Mouse (Mus musculus) intestine, postnatal 0 days (tissue): ENCODE results near the gene Riox1. TPM values are rescaled to one million over a fixed set of nuclear protein-coding genes. Genes with fewer than 3 reads are reported as not detected.

Experiments used
- ATAC-seq: fragments of 200-750 bp; cut with Nextera tagmentation; 2 replicates; pipeline ENCODE4 v1.8.0; 2017; ENCODE audit warnings: mild to moderate bottlenecking, moderate TSS enrichment, moderate library complexity
- H3K27ac ChIP-seq: fragments of 300-500 bp; sonication (generic); 2 replicates; pipeline ENCODE4 v1.5.1; 2014; ENCODE audit warnings: mild to moderate bottlenecking, low read depth, low read length, moderate library complexity
- H3K27me3 ChIP-seq: fragments of 300-500 bp; sonication (generic); replicated peaks from 2 replicates; pipeline ENCODE4 v1.6.1; 2014; ENCODE audit warnings: low read length, mixed read lengths; ENCODE audit not compliant: control insufficient read depth, insufficient read depth
- H3K36me3 ChIP-seq: fragments of 300-500 bp; sonication (generic); 2 replicates; pipeline ENCODE4 v1.6.1; 2014; ENCODE audit warnings: mild to moderate bottlenecking, moderate library complexity; ENCODE audit not compliant: control insufficient read depth, insufficient read depth
- H3K4me1 ChIP-seq: fragments of 300-500 bp; sonication (generic); replicated peaks from 2 replicates; pipeline ENCODE4 v1.6.1; 2014; ENCODE audit warnings: antibody characterized with exemption, low read length, mixed read lengths; ENCODE audit not compliant: control insufficient read depth, insufficient read depth
- H3K4me2 ChIP-seq: fragments of 300-500 bp; sonication (generic); replicated peaks from 2 replicates; pipeline ENCODE4 v1.6.1; 2014; ENCODE audit warnings: low read depth, mild to moderate bottlenecking, moderate library complexity
- H3K4me3 ChIP-seq: fragments of 300-500 bp; sonication (generic); 2 replicates; pipeline ENCODE4 v1.5.1; 2014; ENCODE audit warnings: low read depth, low read length
- H3K9ac ChIP-seq: fragments of 300-500 bp; sonication (generic); 2 replicates; pipeline ENCODE4 v1.6.1; 2014; ENCODE audit warnings: mild to moderate bottlenecking, low read depth, low read length
- H3K9me3 ChIP-seq: fragments of 300-500 bp; sonication (generic); 2 replicates; pipeline ENCODE4 v1.6.1; 2016; ENCODE audit warnings: mixed run types; ENCODE audit not compliant: control insufficient read depth
- CTCF ChIP-seq: sonication (generic); IDR thresholded peaks from 2 replicates; pipeline ENCODE4 v1.5.1; 2016; ENCODE audit warnings: low read depth, mild to moderate bottlenecking, control low read depth, antibody characterized with exemption, moderate library complexity
- WGBS: fragments of 180-500 bp; shearing (Covaris S2); extraction: QIAGEN DNeasy Blood & Tissue Kit; methylation state at CpG from one replicate; pipeline ENCODE4 v1.1.7; 2014; 5-methylcytosine and 5-hydroxymethylcytosine counted together
- polyA plus RNA-seq: library from polyadenylated mRNA; unstranded; fragments of >200 nt; fragmentation: Nextera tagmentation; extraction: Ambion mirVana; gene quantifications from 2 replicates; pipeline ENCODE4 v1.2.1, GENCODE M21; 2015

Gene Riox1
- polyA plus RNA-seq, result 11.4 and 12.4 TPM in 2 replicates

DNA sequence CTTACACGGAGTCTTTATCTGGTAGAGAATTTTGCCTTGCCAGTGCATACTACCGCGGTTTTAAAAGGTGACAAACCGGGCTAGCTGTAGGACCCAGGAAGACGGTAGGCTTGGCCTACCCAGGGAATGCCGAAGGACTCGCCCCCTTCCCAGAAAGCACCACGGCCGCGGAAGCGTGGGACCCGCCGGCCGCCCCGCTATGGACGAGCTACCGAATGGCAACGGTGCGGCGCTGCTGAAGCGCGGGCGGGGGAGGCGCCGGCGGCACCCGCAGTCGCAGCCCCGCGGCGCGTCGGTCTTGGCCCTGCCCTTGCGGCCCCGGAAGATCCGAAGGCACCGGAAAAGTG lies at the start of gene Riox1:
Gene Riox1, plus strand, starts transcription at position 116 of the 347 bp plus-strand sequence.
- Histone ChIP-seq H3K4me3 (peak within 1 kb of the TSS; percentile 82), H3K9ac (peak within 1 kb of the TSS; percentile 82), H3K9me3 (no peaks in the 10 kb centered on the region), H3K36me3 (no peaks in the 10 kb centered on the region), H3K4me2 (peak within 1 kb of the TSS; percentile 96), H3K27me3 (no peaks in the 10 kb centered on the region), H3K27ac (peak within 1 kb of the TSS; percentile 90), H3K4me1 (0 out of 2 replicates have a peak, but pooled peaks cover 3% of the 10 kb centered on the region)
- ATAC-seq, result peak; percentile 88
- WGBS, result under 1% methylated on average over 37 of the region's 37 CpGs
- no peak for TF ChIP-seq CTCF

DNA sequence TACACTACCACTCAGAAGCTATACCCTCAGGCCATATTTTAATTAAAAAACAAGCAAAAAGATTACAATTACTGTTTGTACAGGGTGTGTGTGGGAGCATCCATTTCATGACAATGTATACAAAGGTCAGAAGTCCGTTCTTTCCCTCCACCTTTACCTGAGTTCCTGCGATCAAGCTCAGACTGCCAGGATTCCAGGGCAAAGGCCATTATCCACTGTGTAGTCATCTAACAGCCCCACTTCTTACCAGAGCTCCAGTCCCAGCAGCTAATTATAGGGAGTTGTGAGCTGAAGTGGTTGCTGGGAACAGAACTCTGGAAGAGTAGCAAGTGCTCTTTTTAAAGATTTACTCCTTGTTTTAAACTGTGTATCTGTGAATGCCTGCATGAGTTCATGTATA lies 40.0 kb upstream of the Riox1 start:
- Histone ChIP-seq H3K4me2 (no peak overlapping the region), H3K4me3 (no peak overlapping the region), H3K27ac (peak overlapping the region; percentile 69; the same call in 1 of the 2 replicates), H3K36me3 (no peaks in the 10 kb centered on the region), H3K4me1 (0 out of 2 replicates have a peak, but pooled peaks cover 2% of the 10 kb centered on the region), H3K9ac (no peak overlapping the region), H3K9me3 (no peaks in the 10 kb centered on the region), H3K27me3 (no peaks in the 10 kb centered on the region)
- 29% methylated on average over 2 of the region's 2 CpGs for WGBS
- ATAC-seq, result peak; percentile 94
- TF ChIP-seq CTCF, result no peak

DNA sequence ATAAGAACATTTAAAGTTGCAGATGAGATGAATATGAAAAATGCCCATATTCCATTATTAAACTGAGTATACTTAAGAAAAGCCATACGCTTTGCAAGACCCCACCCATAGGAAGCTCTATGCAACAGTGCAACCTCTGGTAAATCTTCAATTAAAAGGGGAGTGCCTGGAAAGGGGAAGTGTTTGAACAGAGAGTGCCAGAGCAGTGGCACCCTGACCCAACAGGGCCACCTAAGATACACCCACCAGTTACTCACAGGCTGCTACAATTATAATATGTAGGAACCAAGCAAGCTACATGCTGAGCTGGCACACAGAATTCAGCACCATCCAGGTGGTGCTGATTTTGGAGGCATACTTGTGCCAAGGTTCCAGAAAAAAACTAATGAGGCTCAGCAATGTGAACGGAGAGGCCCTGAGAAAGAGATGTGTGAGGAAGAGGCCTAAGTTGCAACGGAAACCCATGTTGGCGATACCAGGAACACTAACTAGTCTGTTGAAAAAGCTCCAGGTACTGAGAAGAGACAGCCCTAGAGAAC lies 36.1 kb upstream of the Riox1 start:
- Histone ChIP-seq H3K4me1 (peaks cover 2% of the 10 kb centered on the region; the same call in 1 of the 2 replicates), H3K36me3 (no peaks in the 10 kb centered on the region), H3K4me3 (no peak overlapping the region), H3K9ac (no peak overlapping the region), H3K9me3 (no peaks in the 10 kb centered on the region), H3K4me2 (no peak overlapping the region), H3K27me3 (no peaks in the 10 kb centered on the region), H3K27ac (peak overlapping the region; percentile 46; the same call in 1 of the 2 replicates)
- no peak for TF ChIP-seq CTCF
- no peak for ATAC-seq
- 72% methylated on average over 4 of the region's 4 CpGs for WGBS

DNA sequence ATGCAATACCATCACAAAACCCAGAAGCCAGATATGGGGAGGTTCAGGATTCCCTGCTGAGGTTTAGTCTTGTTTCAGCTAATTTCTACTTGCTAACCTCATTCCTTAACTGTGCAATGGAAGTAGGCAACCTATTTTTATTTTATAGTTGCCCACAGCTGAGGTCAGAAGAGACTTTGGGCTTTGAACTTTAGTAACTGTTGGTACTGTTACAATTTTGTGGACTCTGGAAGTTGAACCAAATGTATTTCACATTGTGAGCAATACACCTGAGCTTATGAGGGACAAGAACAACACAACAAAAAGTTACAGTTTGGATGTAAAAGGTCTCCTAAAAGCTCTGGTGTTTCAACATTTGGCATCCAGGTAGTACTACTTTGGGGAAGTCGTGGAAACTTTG lies 35.6 kb upstream of the Riox1 start:
- H3K9ac ChIP-seq, result no peak overlapping the region
- no peaks in the 10 kb centered on the region for H3K9me3 ChIP-seq
- H3K27me3 ChIP-seq, result no peaks in the 10 kb centered on the region
- H3K4me2 ChIP-seq, result no peak overlapping the region
- no peak overlapping the region for H3K4me3 ChIP-seq
- peak overlapping the region; percentile 46; the same call in 1 of the 2 replicates for H3K27ac ChIP-seq
- ATAC-seq, result no peak
- no peak for TF ChIP-seq CTCF
- 82% methylated on average over 1 of the region's 1 CpGs for WGBS
- H3K4me1 ChIP-seq, result peaks cover 2% of the 10 kb centered on the region; the same call in 1 of the 2 replicates
- no peaks in the 10 kb centered on the region for H3K36me3 ChIP-seq

DNA sequence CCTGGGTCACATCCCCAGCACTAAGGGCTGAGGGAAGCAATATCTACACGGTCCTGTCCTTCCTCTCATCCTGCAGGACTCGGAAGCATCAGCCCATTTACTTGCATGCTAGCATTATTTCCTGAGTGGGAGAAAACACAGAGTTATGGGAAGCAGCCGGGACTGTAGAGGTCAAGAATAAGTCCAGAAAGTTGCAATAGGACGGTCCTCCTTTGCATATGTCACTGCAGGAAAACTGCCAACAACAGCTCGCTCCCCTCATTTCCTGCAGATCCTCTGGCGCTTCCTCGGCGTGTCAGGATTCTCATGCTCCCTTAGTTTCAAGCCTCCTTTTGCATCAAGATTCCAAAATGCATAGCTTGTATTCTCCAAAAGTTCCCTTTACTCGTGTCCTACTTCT lies 33.5 kb upstream of the Riox1 start:
- no peak for TF ChIP-seq CTCF
- Histone ChIP-seq H3K9me3 (no peaks in the 10 kb centered on the region), H3K4me3 (no peak overlapping the region), H3K4me1 (no peaks in the 10 kb centered on the region; the same call in 1 of the 2 replicates), H3K36me3 (no peaks in the 10 kb centered on the region), H3K9ac (no peak overlapping the region), H3K27ac (no peak overlapping the region), H3K4me2 (no peak overlapping the region), H3K27me3 (no peaks in the 10 kb centered on the region)
- 70% methylated on average over 9 of the region's 9 CpGs for WGBS
- no peak for ATAC-seq

DNA sequence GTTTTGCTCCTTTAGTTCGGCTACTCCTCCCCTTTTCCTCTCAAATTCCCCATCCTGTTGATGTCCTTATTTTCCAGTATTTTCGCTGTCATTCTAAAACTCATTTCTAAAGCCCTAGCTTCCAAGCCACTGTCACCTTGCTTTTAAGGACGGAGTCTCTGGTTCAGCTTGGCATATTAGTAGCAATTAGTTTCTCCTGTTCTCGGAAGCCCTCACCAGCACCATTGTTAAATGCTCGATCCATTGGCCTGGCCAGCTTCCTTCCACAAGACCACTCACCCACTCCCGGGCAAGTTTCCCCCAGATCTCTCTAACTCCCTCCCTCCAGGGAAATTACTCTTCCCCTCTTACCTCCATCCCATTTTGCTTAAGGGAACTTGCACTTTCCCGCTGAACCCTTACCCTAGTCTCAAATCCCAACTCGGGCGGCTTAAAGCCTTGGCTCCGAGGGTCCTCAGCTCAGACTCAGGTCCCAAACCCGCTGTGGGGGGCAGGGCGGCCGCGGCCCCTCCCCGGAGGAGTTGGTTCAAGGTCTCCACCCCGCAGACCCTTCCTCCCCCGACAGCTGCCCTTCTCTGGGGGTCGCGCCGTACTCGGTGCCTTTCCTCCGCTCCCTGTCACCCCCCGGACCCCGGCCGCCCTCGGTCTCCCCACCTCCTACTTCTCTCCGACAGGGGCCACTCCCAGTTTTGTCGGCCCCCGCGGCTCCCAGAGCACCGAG lies 29.5 kb upstream of the Riox1 start:
- ATAC-seq, result no peak
- TF ChIP-seq CTCF, result no peak
- Histone ChIP-seq H3K27me3 (no peaks in the 10 kb centered on the region), H3K36me3 (no peaks in the 10 kb centered on the region), H3K9ac (peak overlapping the region; percentile 98), H3K4me1 (peaks cover 13% of the 10 kb centered on the region), H3K27ac (peak overlapping the region; percentile 98), H3K4me3 (peak overlapping the region; percentile 97), H3K9me3 (no peaks in the 10 kb centered on the region), H3K4me2 (peak overlapping the region; percentile 93)
- WGBS, result 3% methylated on average over 31 of the region's 31 CpGs
